Mouse (Mus musculus): ENCODE data around the gene Abcb4. TPM values are rescaled to one million over a fixed set of nuclear protein-coding genes. Genes with fewer than 3 reads are reported as not detected.

The Abcb4 gene
- 23.3 and 76.1 TPM in 2 replicates for polyA plus RNA-seq (2012; ENCODE audit: low replicate concordance)

DNA sequence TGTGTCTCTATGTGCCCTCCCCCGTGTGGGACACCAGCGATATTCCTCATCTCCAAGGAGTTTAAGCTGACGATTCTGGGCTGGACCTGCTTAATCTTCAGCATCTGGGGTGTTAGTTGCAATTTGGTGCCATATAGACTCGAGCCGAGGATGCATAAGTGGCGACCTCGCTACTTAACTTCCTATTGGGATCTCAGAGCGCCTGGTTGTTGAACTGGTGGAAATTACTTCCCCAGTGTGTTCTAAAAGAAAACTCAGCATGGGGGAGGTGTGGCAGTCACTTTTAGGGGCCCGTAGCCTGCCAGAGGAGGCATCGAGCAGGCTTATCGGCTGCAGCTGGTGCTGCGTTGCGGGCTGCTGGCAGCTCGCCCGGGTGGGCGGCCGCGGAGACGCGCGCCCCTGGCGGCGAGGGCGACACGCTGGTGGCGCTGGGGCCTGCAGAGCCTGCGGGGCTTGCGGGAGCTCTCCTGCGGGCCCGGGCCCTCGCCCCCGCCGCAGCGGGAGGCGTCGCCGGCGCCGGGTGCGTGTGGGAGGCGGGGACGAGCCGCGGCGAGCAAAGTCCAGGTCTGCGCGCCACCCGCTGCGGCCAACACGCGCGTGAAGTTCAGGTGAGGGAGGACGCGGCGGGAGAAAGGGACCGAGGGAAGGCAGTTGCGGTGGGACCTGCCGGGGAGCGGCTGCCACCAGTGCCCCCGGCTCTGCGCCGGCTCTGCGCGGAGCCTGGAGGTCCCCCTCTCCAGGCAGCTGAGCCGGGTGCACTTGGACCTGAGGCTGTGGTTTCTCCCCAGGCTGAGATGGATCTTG, at the start of gene Abcb4:
TSS of gene Abcb4 (plus strand) at position 418 of the 804 bp plus-strand sequence.

DNA sequence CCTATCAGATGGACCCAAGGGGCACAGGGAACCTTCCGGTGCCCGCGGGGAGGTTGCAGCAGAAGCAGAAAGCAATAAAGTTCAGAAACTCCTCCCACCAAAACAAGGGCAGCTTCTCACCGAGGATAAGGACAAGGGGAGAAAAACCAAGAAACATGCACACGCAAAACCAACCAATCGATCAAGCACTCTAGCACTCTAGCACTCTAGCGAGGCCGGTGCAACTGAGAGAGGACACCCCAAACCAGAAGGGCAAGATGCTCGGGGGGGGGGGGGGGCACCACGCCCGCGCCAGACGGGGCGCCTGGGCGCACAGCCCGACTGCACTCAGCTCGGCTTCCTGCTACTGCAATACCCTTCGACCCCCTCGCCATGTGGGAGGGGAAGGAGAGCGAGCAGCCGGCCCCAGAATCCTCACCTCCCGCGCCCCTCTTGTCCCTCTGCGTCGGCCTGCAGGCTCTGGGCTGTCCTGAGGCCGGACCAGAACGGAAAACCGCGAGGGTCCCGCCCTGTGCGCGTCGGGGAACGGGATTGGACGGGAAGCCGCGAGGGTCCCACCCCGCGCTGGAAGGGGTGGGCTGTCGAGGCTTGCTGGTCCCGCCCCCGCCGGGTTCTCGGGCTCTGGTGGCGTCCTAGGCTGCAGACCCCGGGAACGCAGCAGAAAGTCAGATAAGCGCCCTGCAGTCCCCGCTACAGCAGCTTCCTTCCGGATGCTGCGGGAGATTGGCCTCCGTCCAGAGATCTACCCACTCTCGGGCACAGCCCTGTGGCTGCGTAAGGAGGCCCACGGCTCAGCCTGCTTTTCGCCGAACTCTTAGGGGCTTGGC, 103.4 kb downstream of the Abcb4 start, which contains the start of gene Crot:
TSS of gene Crot (minus strand) at position 639 of the 827 bp plus-strand sequence.

Other genes with a start within 250 kb of the Abcb4 start
- gene Abcb1a, start 233.6 kb upstream of the Abcb4 start, polyA plus RNA-seq (2012; ENCODE audit: low replicate concordance): 0.33 TPM in 1 of 2 replicates, not detected in the other
- 0.44 and 1.0 TPM in 2 replicates for gene Abcb1b, start 95.6 kb upstream of the Abcb4 start, polyA plus RNA-seq (2012; ENCODE audit: low replicate concordance)
- 0.26 and 1.2 TPM in 2 replicates for gene Crot, start 103.6 kb downstream of the Abcb4 start, polyA plus RNA-seq (2012; ENCODE audit: low replicate concordance)
- 14.8 and 15.0 TPM in 2 replicates for gene Tmem243, start 207.0 kb downstream of the Abcb4 start, polyA plus RNA-seq (2012; ENCODE audit: low replicate concordance)